Mouse (Mus musculus): ENCODE measurements at regions not wholly inside any gene's neighbourhood (a gene's known extent, or its start where the extent isn't known, plus 50 kb on each side); places are given as distances from the start of the nearest gene placed in this dataset.

- Histone ChIP-seq H3K4me2 (no peak overlapping the region), H3K9ac (no peak overlapping the region), H3K9me3 (ENCODE audit: low read depth, low read length) (no peaks in the 10 kb centered on the region), H3K27me3 (ENCODE audit: insufficient read depth, low read length) (no peaks in the 10 kb centered on the region), H3K27ac (ENCODE audit: low read depth) (no peak overlapping the region), H3K36me3 (ENCODE audit: insufficient read depth) (no peaks in the 10 kb centered on the region), H3K4me1 (ENCODE audit: insufficient read depth) (no peaks in the 10 kb centered on the region), H3K4me3 (ENCODE audit: low read depth, low read length) (no peak overlapping the region)
- TF ChIP-seq CTCF (IDR thresholded peaks at IDR 0.05; ENCODE audit: low read depth) = no peak
- ATAC-seq (ENCODE audit: insufficient read depth) = no peak
- 55% methylated on average over 10 of the region's 10 CpGs for WGBS
- DNase-seq = no peak
Observed at GRCm38 (mm10) chr5:119944371-119944770, 111.9 kb downstream of the Tbx5 start.

GRCm38 (mm10) chr5:119948399-119948798 is 115.9 kb downstream of the Tbx5 start:
- Histone ChIP-seq H3K27me3 (ENCODE audit: insufficient read depth, low read length) (no peaks in the 10 kb centered on the region), H3K4me2 (no peak overlapping the region), H3K36me3 (ENCODE audit: insufficient read depth) (no peaks in the 10 kb centered on the region), H3K9ac (no peak overlapping the region), H3K4me1 (ENCODE audit: insufficient read depth) (no peaks in the 10 kb centered on the region), H3K4me3 (ENCODE audit: low read depth, low read length) (no peak overlapping the region), H3K9me3 (ENCODE audit: low read depth, low read length) (no peaks in the 10 kb centered on the region), H3K27ac (ENCODE audit: low read depth) (no peak overlapping the region)
- 65% methylated on average over 4 of the region's 4 CpGs for WGBS
- DNase-seq (peak; percentile 28), ATAC-seq (ENCODE audit: insufficient read depth) (no peak)
- TF ChIP-seq CTCF (IDR thresholded peaks at IDR 0.05; ENCODE audit: low read depth) = no peak

- H3K4me3 ChIP-seq (ENCODE audit: low read depth, low read length) = no peak overlapping the region
- H3K27me3 ChIP-seq (ENCODE audit: insufficient read depth, low read length) = no peaks in the 10 kb centered on the region
- ATAC-seq (ENCODE audit: insufficient read depth) = no peak
- no peak for DNase-seq
- no peak overlapping the region for H3K9ac ChIP-seq
- no peak overlapping the region for H3K27ac ChIP-seq (ENCODE audit: low read depth)
- H3K9me3 ChIP-seq (ENCODE audit: low read depth, low read length) = no peaks in the 10 kb centered on the region
- TF ChIP-seq CTCF (IDR thresholded peaks at IDR 0.05; ENCODE audit: low read depth) = no peak
- WGBS = 83% methylated on average over 2 of the region's 2 CpGs
- no peaks in the 10 kb centered on the region for H3K36me3 ChIP-seq (ENCODE audit: insufficient read depth)
- no peak overlapping the region for H3K4me2 ChIP-seq
- no peaks in the 10 kb centered on the region for H3K4me1 ChIP-seq (ENCODE audit: insufficient read depth)
Observed at GRCm38 (mm10) chr5:119952085-119952484, 119.6 kb downstream of the Tbx5 start.

- Histone ChIP-seq H3K4me1 (ENCODE audit: insufficient read depth) (no peaks in the 10 kb centered on the region), H3K4me3 (ENCODE audit: low read depth, low read length) (no peak overlapping the region), H3K27ac (ENCODE audit: low read depth) (no peak overlapping the region), H3K36me3 (ENCODE audit: insufficient read depth) (no peaks in the 10 kb centered on the region), H3K9ac (no peak overlapping the region), H3K4me2 (no peak overlapping the region), H3K27me3 (ENCODE audit: insufficient read depth, low read length) (no peaks in the 10 kb centered on the region), H3K9me3 (ENCODE audit: low read depth, low read length) (no peaks in the 10 kb centered on the region)
- ATAC-seq (ENCODE audit: insufficient read depth) (no peak), DNase-seq (peak; percentile 61)
- no peak for TF ChIP-seq CTCF (IDR thresholded peaks at IDR 0.05; ENCODE audit: low read depth)
- 71% methylated on average over 5 of the region's 5 CpGs for WGBS
Observed at GRCm38 (mm10) chr5:119953189-119953588, 120.7 kb downstream of the Tbx5 start.

- TF ChIP-seq CTCF (IDR thresholded peaks at IDR 0.05; ENCODE audit: low read depth) = no peak
- Histone ChIP-seq H3K27me3 (ENCODE audit: insufficient read depth, low read length) (no peaks in the 10 kb centered on the region), H3K9ac (no peak overlapping the region), H3K27ac (ENCODE audit: low read depth) (no peak overlapping the region), H3K4me2 (no peak overlapping the region), H3K9me3 (ENCODE audit: low read depth, low read length) (no peaks in the 10 kb centered on the region), H3K4me1 (ENCODE audit: insufficient read depth) (no peaks in the 10 kb centered on the region), H3K4me3 (ENCODE audit: low read depth, low read length) (no peak overlapping the region), H3K36me3 (ENCODE audit: insufficient read depth) (no peaks in the 10 kb centered on the region)
- no peak for ATAC-seq (ENCODE audit: insufficient read depth)
- 37% methylated on average over 14 of the region's 14 CpGs for WGBS
- DNase-seq = peak; percentile 13
Observed at GRCm38 (mm10) chr5:119953811-119954566, 121.5 kb downstream of the Tbx5 start.

GRCm38 (mm10) chr5:119958942-119959341 is 126.5 kb downstream of the Tbx5 start:
- Histone ChIP-seq H3K36me3 (ENCODE audit: insufficient read depth) (no peaks in the 10 kb centered on the region), H3K4me1 (ENCODE audit: insufficient read depth) (no peaks in the 10 kb centered on the region), H3K9ac (no peak overlapping the region), H3K27me3 (ENCODE audit: insufficient read depth, low read length) (no peaks in the 10 kb centered on the region), H3K27ac (ENCODE audit: low read depth) (no peak overlapping the region), H3K4me2 (peak overlapping the region; percentile 46), H3K9me3 (ENCODE audit: low read depth, low read length) (no peaks in the 10 kb centered on the region), H3K4me3 (ENCODE audit: low read depth, low read length) (no peak overlapping the region)
- DNase-seq (peak; percentile 57), ATAC-seq (ENCODE audit: insufficient read depth) (peak; percentile 54; the same call in 1 of the 2 replicates)
- 4% methylated on average over 14 of the region's 14 CpGs for WGBS
- TF ChIP-seq CTCF (IDR thresholded peaks at IDR 0.05; ENCODE audit: low read depth) = no peak

- Histone ChIP-seq H3K27me3 (ENCODE audit: insufficient read depth, low read length) (no peaks in the 10 kb centered on the region), H3K9me3 (ENCODE audit: low read depth, low read length) (no peaks in the 10 kb centered on the region), H3K27ac (ENCODE audit: low read depth) (no peak overlapping the region), H3K4me3 (ENCODE audit: low read depth, low read length) (no peak overlapping the region), H3K9ac (no peak overlapping the region), H3K4me2 (no peak overlapping the region), H3K4me1 (ENCODE audit: insufficient read depth) (no peaks in the 10 kb centered on the region), H3K36me3 (ENCODE audit: insufficient read depth) (no peaks in the 10 kb centered on the region)
- DNase-seq = no peak
- no peak for TF ChIP-seq CTCF (IDR thresholded peaks at IDR 0.05; ENCODE audit: low read depth)
- ATAC-seq (ENCODE audit: insufficient read depth) = no peak
- 46% methylated on average over 3 of the region's 3 CpGs for WGBS
Observed at GRCm38 (mm10) chr5:119964751-119965150, 132.3 kb downstream of the Tbx5 start.

All from lung, embryonic 14.5 days (tissue).